Mouse (Mus musculus) liver, embryonic 14.5 days (tissue): ENCODE measurements around the gene Tnnc1. TPM values are rescaled to one million over a fixed set of nuclear protein-coding genes. Genes with fewer than 3 reads are reported as not detected.

ENCODE experiments used
- ATAC-seq: fragments of 200-750 bp; cut with Nextera tagmentation; 2 replicates; pipeline ENCODE4 v1.8.0; 2017; ENCODE audit warnings: moderate number of reproducible peaks, mild to moderate bottlenecking, moderate library complexity; ENCODE audit not compliant: insufficient read depth
- DNase-seq, 3 experiments: peaks; one replicate each; pipeline ENCODE4 v3.0.0-alpha.2; 2012 to 2013; ENCODE audit warnings: low read depth in 3 of 3, low spot score in 3 of 3
- H3K27ac ChIP-seq: fragments of 300-500 bp; sonication (generic); 2 replicates; pipeline ENCODE4 v1.5.1; 2014; ENCODE audit warnings: moderate library complexity, mild to moderate bottlenecking, control low read depth, inconsistent platforms
- H3K27me3 ChIP-seq: fragments of 300-500 bp; sonication (generic); 2 replicates; pipeline ENCODE4 v1.6.1; 2014; ENCODE audit warnings: mild to moderate bottlenecking, low read length, moderate library complexity; ENCODE audit not compliant: control insufficient read depth, insufficient read depth
- H3K36me3 ChIP-seq: fragments of 300-500 bp; sonication (generic); replicated peaks from 2 replicates; pipeline ENCODE4 v1.6.1; 2014; ENCODE audit warnings: low read depth; ENCODE audit not compliant: control insufficient read depth, insufficient read depth
- H3K4me1 ChIP-seq, 2 experiments: fragments of 200-500 bp in 1 of 2; fragments of 300-500 bp in 1 of 2; sonication (generic) in 1 of 2; replicated peaks; 2 replicates each; pipeline ENCODE4 v1.6.1; 2012 to 2014; ENCODE audit warnings: antibody characterized with exemption in 1 of 2, inconsistent platforms in 1 of 2, low read length in 1 of 2; ENCODE audit not compliant: control insufficient read depth in 2 of 2, insufficient read depth in 2 of 2
- H3K4me2 ChIP-seq: fragments of 300-500 bp; sonication (generic); 2 replicates; pipeline ENCODE4 v1.6.1; 2014; ENCODE audit warnings: low read depth, mild to moderate bottlenecking, control low read depth, moderate library complexity
- H3K4me3 ChIP-seq, 2 experiments: fragments of 200-500 bp in 1 of 2; fragments of 300-500 bp in 1 of 2; sonication (generic) in 1 of 2; 2 replicates each; pipeline ENCODE4 v1.5.1; 2012 to 2014; ENCODE audit warnings: low read depth in 2 of 2, low read length in 2 of 2, mild to moderate bottlenecking in 2 of 2, control low read depth in 1 of 2, inconsistent platforms in 1 of 2, moderate library complexity in 1 of 2; ENCODE audit not compliant: insufficient read depth in 1 of 2
- H3K9ac ChIP-seq: fragments of 300-500 bp; sonication (generic); replicated peaks from 2 replicates; pipeline ENCODE4 v1.6.1; 2014; ENCODE audit warnings: mild to moderate bottlenecking, control low read depth, moderate library complexity
- H3K9me3 ChIP-seq: fragments of 300-500 bp; sonication (generic); 2 replicates; pipeline ENCODE4 v1.6.1; 2016; ENCODE audit warnings: low read length, mixed read lengths; ENCODE audit not compliant: control insufficient read depth
- CTCF ChIP-seq: IDR thresholded peaks from 2 replicates; pipeline ENCODE4 v1.5.1; 2016; ENCODE audit warnings: antibody characterized with exemption, low read depth, control low read depth
- EP300 ChIP-seq: IDR thresholded peaks from 2 replicates; pipeline ENCODE4 v1.6.1; 2016; ENCODE audit warnings: antibody characterized with exemption, low read depth
- WGBS: fragments of 180-500 bp; shearing (Covaris S2); extraction: QIAGEN DNeasy Blood & Tissue Kit; methylation state at CpG from one replicate; pipeline ENCODE4 v1.1.7; 2014; ENCODE audit not compliant: insufficient replicate concordance; 5-methylcytosine and 5-hydroxymethylcytosine counted together
- polyA plus RNA-seq, 2 experiments: library from polyadenylated mRNA; depleted of rRNA in 1 of 2; stranded (reverse) in 1 of 2; unstranded in 1 of 2; fragments of >200 nt; fragmentation: Nextera tagmentation in 1 of 2; extraction: Ambion mirVana in 1 of 2; gene quantifications; 2 replicates each; pipeline versions ENCODE4 v1.2.1 to v1.2.3; 2012 to 2014

Gene Tnnc1
- polyA plus RNA-seq, 2 experiments, result 22.2 to 41.2 TPM

DNA sequence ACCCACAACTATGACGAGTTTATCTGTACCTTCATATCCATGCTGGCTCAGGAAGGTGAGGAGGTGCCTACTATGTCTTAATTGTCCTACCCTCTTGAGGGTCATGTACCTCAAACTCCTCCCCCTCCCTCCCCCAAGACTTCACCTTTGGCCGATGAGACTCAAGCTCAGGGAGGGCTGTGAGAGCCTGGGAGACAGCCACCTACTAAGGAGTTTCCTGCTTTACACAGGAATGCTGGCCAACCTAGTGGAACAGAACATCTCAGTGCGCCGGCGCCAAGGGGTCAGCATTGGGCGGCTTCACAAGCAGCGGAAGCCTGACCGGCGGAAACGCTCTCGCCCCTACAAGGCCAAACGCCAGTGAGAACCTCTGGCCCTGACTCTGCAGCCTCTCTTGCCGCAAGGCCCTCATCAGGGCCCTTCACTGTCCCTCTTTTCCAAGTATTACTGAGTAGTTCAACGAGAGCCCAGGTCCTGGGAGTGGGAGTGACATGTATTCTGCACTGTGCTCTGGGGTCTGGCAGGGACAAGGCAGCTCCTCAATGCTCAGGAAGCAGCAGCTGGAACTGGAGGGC is 50.5 kb downstream of the Tnnc1 start:
- TF ChIP-seq CTCF (no peak), EP300 (no peak)
- DNase-seq, result no peak
- Histone ChIP-seq H3K27me3 (no peaks in the 10 kb centered on the region), H3K9ac (no peak overlapping the region), H3K4me1 (peaks cover 27 to 30% of the 10 kb centered on the region in 2 experiments), H3K27ac (0 out of 2 replicates have a peak overlapping the region, but pooled peaks have one; percentile 97), H3K4me2 (no peak overlapping the region), H3K36me3 (peaks cover 62% of the 10 kb centered on the region), H3K9me3 (no peaks in the 10 kb centered on the region), H3K4me3 (no peak overlapping the region)
- no peak for ATAC-seq
- 92% methylated on average over 14 of the region's 14 CpGs for WGBS

DNA sequence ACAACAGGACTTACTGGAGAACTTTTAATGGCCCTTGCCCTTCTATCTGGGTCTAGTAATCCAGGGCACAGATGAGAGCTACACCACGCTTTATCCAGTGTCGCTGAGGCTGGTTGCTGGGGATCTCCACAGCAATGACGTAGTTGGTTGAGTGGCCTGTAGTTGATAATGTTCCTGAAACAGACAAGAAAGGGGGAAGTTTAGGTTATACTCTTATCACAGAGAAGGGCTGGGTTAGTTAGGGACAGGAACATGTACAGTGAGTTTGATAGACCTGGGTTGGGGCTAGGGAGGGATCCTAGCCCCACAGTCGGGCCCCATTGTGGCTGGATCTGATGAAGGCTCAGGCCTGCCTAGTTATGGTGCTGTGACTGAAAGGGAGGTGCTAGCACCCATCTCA is 52.3 kb downstream of the Tnnc1 start:
- Histone ChIP-seq H3K9me3 (no peaks in the 10 kb centered on the region), H3K36me3 (peaks cover 44% of the 10 kb centered on the region), H3K4me3 (peak overlapping the region; percentile 3 to 44; a peak in 3 of 4 replicates), H3K4me2 (peak overlapping the region; percentile 68), H3K27me3 (no peaks in the 10 kb centered on the region), H3K9ac (peak overlapping the region; percentile 63), H3K27ac (peak overlapping the region; percentile 97), H3K4me1 (peaks cover 27 to 30% of the 10 kb centered on the region in 2 experiments)
- DNase-seq, result peak; percentile 74 to 85 (median 75)
- WGBS, result 23% methylated on average over 4 of the region's 4 CpGs
- peak; percentile 96 for ATAC-seq
- TF ChIP-seq EP300 (peak; percentile 65), CTCF (no peak)

DNA sequence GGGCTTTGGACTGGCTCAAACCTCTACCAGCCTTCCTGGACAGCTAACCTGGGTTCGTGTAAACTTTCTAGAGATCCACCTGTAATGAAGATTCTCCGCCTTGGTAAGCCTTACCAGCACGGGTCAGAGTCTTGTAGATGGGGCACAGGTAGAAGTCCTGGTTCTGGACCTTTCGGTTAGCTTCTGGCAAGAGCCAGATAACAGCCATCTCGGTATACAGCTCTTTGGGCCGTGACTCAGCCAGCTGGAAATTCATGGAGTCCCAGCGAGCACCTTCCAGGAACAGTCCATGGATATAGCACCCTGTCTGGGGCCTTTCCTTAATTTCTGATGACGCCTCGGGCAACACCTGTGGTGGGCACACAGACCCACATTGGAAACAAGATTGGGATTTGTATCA is 52.8 kb downstream of the Tnnc1 start:
- H3K4me3 ChIP-seq, result peak overlapping the region; percentile 3 to 44; a peak in 3 of 4 replicates
- 47% methylated on average over 9 of the region's 9 CpGs for WGBS
- peak; percentile 69 for TF ChIP-seq EP300
- no peak for TF ChIP-seq CTCF
- H3K9ac ChIP-seq, result peak overlapping the region; percentile 63
- H3K27me3 ChIP-seq, result no peaks in the 10 kb centered on the region
- ATAC-seq (peak; percentile 72), DNase-seq (peak; percentile 45 to 56 (median 45))
- H3K4me1 ChIP-seq, result peaks cover 27 to 30% of the 10 kb centered on the region in 2 experiments
- H3K27ac ChIP-seq, result peak overlapping the region; percentile 97
- peak overlapping the region; percentile 68 for H3K4me2 ChIP-seq
- peaks cover 39% of the 10 kb centered on the region for H3K36me3 ChIP-seq
- no peaks in the 10 kb centered on the region for H3K9me3 ChIP-seq

Other genes with a start within 250 kb of the Tnnc1 start
- gene Glt8d1, start 206.9 kb upstream of the Tnnc1 start, polyA plus RNA-seq (2012; rRNA removed), result 12.6 and 18.4 TPM in 2 replicates
- gene Glt8d1, start 206.9 kb upstream of the Tnnc1 start, polyA plus RNA-seq (2014; fragmentation: Nextera tagmentation; extraction: Ambion mirVana), result 17.5 and 17.7 TPM in 2 replicates
- gene Spcs1, start 206.6 kb upstream of the Tnnc1 start, polyA plus RNA-seq (2012; rRNA removed), result 157 and 292 TPM in 2 replicates
- gene Spcs1, start 206.6 kb upstream of the Tnnc1 start, polyA plus RNA-seq (2014; fragmentation: Nextera tagmentation; extraction: Ambion mirVana), result 307 and 323 TPM in 2 replicates
- 7.2 and 10.3 TPM in 2 replicates for gene Pbrm1, start 189.2 kb upstream of the Tnnc1 start, polyA plus RNA-seq (2012; rRNA removed)
- gene Pbrm1, start 189.2 kb upstream of the Tnnc1 start, polyA plus RNA-seq (2014; fragmentation: Nextera tagmentation; extraction: Ambion mirVana), result 35.3 and 36.9 TPM in 2 replicates
- gene Gnl3, start 189.2 kb upstream of the Tnnc1 start, polyA plus RNA-seq (2012; rRNA removed), result 50.2 and 88.0 TPM in 2 replicates
- 90.8 and 91.8 TPM in 2 replicates for gene Gnl3, start 189.2 kb upstream of the Tnnc1 start, polyA plus RNA-seq (2014; fragmentation: Nextera tagmentation; extraction: Ambion mirVana)
- 21.4 and 26.7 TPM in 2 replicates for gene Smim4, start 79.4 kb upstream of the Tnnc1 start, polyA plus RNA-seq (2012; rRNA removed)
- 72.8 and 81.7 TPM in 2 replicates for gene Smim4, start 79.4 kb upstream of the Tnnc1 start, polyA plus RNA-seq (2014; fragmentation: Nextera tagmentation; extraction: Ambion mirVana)
- 146 and 164 TPM in 2 replicates for gene Nt5dc2, start 77.3 kb upstream of the Tnnc1 start, polyA plus RNA-seq (2012; rRNA removed)
- 161 and 173 TPM in 2 replicates for gene Nt5dc2, start 77.3 kb upstream of the Tnnc1 start, polyA plus RNA-seq (2014; fragmentation: Nextera tagmentation; extraction: Ambion mirVana)
- gene Stab1, start 39.7 kb upstream of the Tnnc1 start, polyA plus RNA-seq (2012; rRNA removed), result 18.9 and 19.9 TPM in 2 replicates
- 19.3 and 20.7 TPM in 2 replicates for gene Stab1, start 39.7 kb upstream of the Tnnc1 start, polyA plus RNA-seq (2014; fragmentation: Nextera tagmentation; extraction: Ambion mirVana)
- gene Nisch, start 8.6 kb downstream of the Tnnc1 start, polyA plus RNA-seq (2012; rRNA removed), result 71.1 and 73.9 TPM in 2 replicates
- gene Nisch, start 8.6 kb downstream of the Tnnc1 start, polyA plus RNA-seq (2014; fragmentation: Nextera tagmentation; extraction: Ambion mirVana), result 50.3 and 61.1 TPM in 2 replicates
- gene Sema3g, start 9.5 kb downstream of the Tnnc1 start, polyA plus RNA-seq (2012; rRNA removed), result 0.06 and 0.15 TPM in 2 replicates
- gene Sema3g, start 9.5 kb downstream of the Tnnc1 start, polyA plus RNA-seq (2014; fragmentation: Nextera tagmentation; extraction: Ambion mirVana), result 0.05 TPM in 1 of 2 replicates, not detected in the other
- 2.1 and 3.1 TPM in 2 replicates for gene Phf7, start 43.0 kb downstream of the Tnnc1 start, polyA plus RNA-seq (2012; rRNA removed)
- 6.0 and 7.5 TPM in 2 replicates for gene Phf7, start 43.0 kb downstream of the Tnnc1 start, polyA plus RNA-seq (2014; fragmentation: Nextera tagmentation; extraction: Ambion mirVana)
- 22.1 and 24.4 TPM in 2 replicates for gene Bap1, start 43.1 kb downstream of the Tnnc1 start, polyA plus RNA-seq (2012; rRNA removed)
- gene Bap1, start 43.1 kb downstream of the Tnnc1 start, polyA plus RNA-seq (2014; fragmentation: Nextera tagmentation; extraction: Ambion mirVana), result 28.0 and 30.6 TPM in 2 replicates
- gene Dnah1, start 115.6 kb downstream of the Tnnc1 start, polyA plus RNA-seq (2012; rRNA removed), result 0.11 and 0.13 TPM in 2 replicates
- 0.14 and 0.27 TPM in 2 replicates for gene Dnah1, start 115.6 kb downstream of the Tnnc1 start, polyA plus RNA-seq (2014; fragmentation: Nextera tagmentation; extraction: Ambion mirVana)
- 10.5 and 13.7 TPM in 2 replicates for gene Capn7, start 128.3 kb downstream of the Tnnc1 start, polyA plus RNA-seq (2012; rRNA removed)
- 17.7 and 21.8 TPM in 2 replicates for gene Capn7, start 128.3 kb downstream of the Tnnc1 start, polyA plus RNA-seq (2014; fragmentation: Nextera tagmentation; extraction: Ambion mirVana)
- 9.8 and 14.7 TPM in 2 replicates for gene Sh3bp5, start 227.8 kb downstream of the Tnnc1 start, polyA plus RNA-seq (2012; rRNA removed)
- gene Sh3bp5, start 227.8 kb downstream of the Tnnc1 start, polyA plus RNA-seq (2014; fragmentation: Nextera tagmentation; extraction: Ambion mirVana), result 6.4 and 6.9 TPM in 2 replicates